Mouse (Mus musculus) heart, adult 11 months (tissue): ENCODE results near the gene Dxo.
A peak's percentile ranks its signal among the peaks of the same experiment; 100 is the strongest.
"Not testable (repeated sequence)": the region's sequence is repeated elsewhere in the genome, so short reads cannot be mapped to it uniquely, and the experiment has no call there.

ENCODE experiments used
- DNase-seq: peaks from one replicate; pipeline ENCODE4 v3.0.0; 2022

The Dxo gene

GRCm38 (mm10) chr17:34836856-34837221 lies at the start of gene Dxo, which contains the start of gene Stk19:
TSS of gene Dxo (plus strand) at chr17:34837019.
TSS of gene Stk19 (minus strand) at chr17:34836945.
- peak; percentile 100 for DNase-seq

GRCm38 (mm10) chr17:34795016-34795415 lies 41.8 kb upstream of the Dxo start:
- peak; percentile 75 for DNase-seq

GRCm38 (mm10) chr17:34795633-34796032 lies 41.2 kb upstream of the Dxo start:
- DNase-seq: peak; percentile 90

GRCm38 (mm10) chr17:34796311-34797140 lies 40.3 kb upstream of the Dxo start:
- peak; percentile 75 for DNase-seq

GRCm38 (mm10) chr17:34797211-34797995 lies 39.4 kb upstream of the Dxo start:
- peak; percentile 65 for DNase-seq

- peak; percentile 73 for DNase-seq
Measured at GRCm38 (mm10) chr17:34798071-34798470, 38.7 kb upstream of the Dxo start.

- DNase-seq: peak; percentile 74
Measured at GRCm38 (mm10) chr17:34798866-34799530, 37.8 kb upstream of the Dxo start.

GRCm38 (mm10) chr17:34799531-34799925 lies 37.3 kb upstream of the Dxo start:
- peak; percentile 77 for DNase-seq

- peak; percentile 85 for DNase-seq
Measured at GRCm38 (mm10) chr17:34800781-34801305, 36.0 kb upstream of the Dxo start.

GRCm38 (mm10) chr17:34802756-34803155 lies 34.1 kb upstream of the Dxo start:
- DNase-seq: not testable (repeated sequence)

GRCm38 (mm10) chr17:34803367-34803766 lies 33.5 kb upstream of the Dxo start:
- DNase-seq: not testable (repeated sequence)

GRCm38 (mm10) chr17:34804301-34804700 lies 32.5 kb upstream of the Dxo start, which contains the start of gene Cyp21a1:
TSS of gene Cyp21a1 (minus strand) at chr17:34804561.
- peak; percentile 74 for DNase-seq

GRCm38 (mm10) chr17:34804871-34805562 lies 31.8 kb upstream of the Dxo start:
- DNase-seq: peak; percentile 83

- peak; percentile 51 for DNase-seq
Measured at GRCm38 (mm10) chr17:34807176-34807575, 29.6 kb upstream of the Dxo start.

- DNase-seq: peak; percentile 72
Measured at GRCm38 (mm10) chr17:34808599-34809205, 28.1 kb upstream of the Dxo start.

GRCm38 (mm10) chr17:34810411-34810810 lies 26.4 kb upstream of the Dxo start:
- DNase-seq: not testable (repeated sequence)

- DNase-seq: not testable (repeated sequence)
Measured at GRCm38 (mm10) chr17:34810811-34811210, 26.0 kb upstream of the Dxo start.

GRCm38 (mm10) chr17:34811275-34811674 lies 25.5 kb upstream of the Dxo start:
- no peak for DNase-seq

GRCm38 (mm10) chr17:34813747-34814146 lies 23.1 kb upstream of the Dxo start:
- DNase-seq: peak; percentile 85

- DNase-seq: no peak
Measured at GRCm38 (mm10) chr17:34814818-34815370, 21.9 kb upstream of the Dxo start.

- DNase-seq: not testable (repeated sequence)
Measured at GRCm38 (mm10) chr17:34830776-34831175, 6.0 kb upstream of the Dxo start.
